Mouse (Mus musculus) Patski (cell line): ENCODE data around the gene Mill1. TPM values are rescaled to one million over a fixed set of nuclear protein-coding genes. Genes with fewer than 3 reads are reported as not detected.
A peak's percentile ranks its signal among the peaks of the same experiment; 100 is the strongest.
"Not testable (repeated sequence)": the region's sequence is repeated elsewhere in the genome, so short reads cannot be mapped to it uniquely, and the experiment has no call there.

ENCODE experiments used
- ATAC-seq: fragments of 100-300 bp; one replicate; pipeline ENCODE4 v1.8.0; 2021
- CTCF ChIA-PET: fragments of 350-600 bp; sonication (Branson Sonifier 250); formaldehyde crosslinking; loops from one replicate; lab custom pipeline; 2022; ENCODE audit warnings: inconsistent platforms; lab: Charles Lee
- POLR2A ChIA-PET: fragments of 350-600 bp; sonication (Branson Sonifier 250); formaldehyde crosslinking; loops from one replicate; lab custom pipeline; 2022; ENCODE audit warnings: antibody characterized with exemption, inconsistent platforms; lab: Charles Lee
- DNase-seq: peaks from one replicate; pipeline ENCODE4 v3.0.0-alpha.2; 2011; ENCODE audit warnings: low read depth, low spot score
- H3K27me3 ChIP-seq: fragments of 371-371 bp; one replicate; pipeline ENCODE4 v1.5.1; 2021
- CTCF ChIP-seq: fragments of 100-300 bp; IDR thresholded peaks from one replicate; pipeline ENCODE4 v1.5.1; 2021
- in situ Hi-C: fragments of 300-500 bp; cut with MboI; formaldehyde crosslinking; loops from 3 replicates; pipeline ENCODE4 v1.11.1; 2018; ENCODE audit warnings: low pct_unique_long_range_greater_than_20kb, mixed read lengths
- polyA plus RNA-seq: library from polyadenylated mRNA; unstranded; gene quantifications from one replicate; pipeline ENCODE4 v1.2.3, GENCODE M21; 2021

The Mill1 gene
- polyA plus RNA-seq, result not detected

- ATAC-seq, result no peak
- DNase-seq, result no peak
- CTCF ChIA-PET, result no interaction called here
- no peak for TF ChIP-seq CTCF
- in situ Hi-C loops, result loop anchor here (25.0 kb wide), 1 partner anchor 108 kb away; no protein-coding TSS in a partner anchor
- H3K27me3 ChIP-seq, result no peaks in the 10 kb centered on the region
- POLR2A ChIA-PET, result no interaction called here
These were observed at the start of gene Mill1 for GRCm38 (mm10) chr7:18245047-18245446. Mill1 (plus strand) TSS chr7:18245347.

DNA sequence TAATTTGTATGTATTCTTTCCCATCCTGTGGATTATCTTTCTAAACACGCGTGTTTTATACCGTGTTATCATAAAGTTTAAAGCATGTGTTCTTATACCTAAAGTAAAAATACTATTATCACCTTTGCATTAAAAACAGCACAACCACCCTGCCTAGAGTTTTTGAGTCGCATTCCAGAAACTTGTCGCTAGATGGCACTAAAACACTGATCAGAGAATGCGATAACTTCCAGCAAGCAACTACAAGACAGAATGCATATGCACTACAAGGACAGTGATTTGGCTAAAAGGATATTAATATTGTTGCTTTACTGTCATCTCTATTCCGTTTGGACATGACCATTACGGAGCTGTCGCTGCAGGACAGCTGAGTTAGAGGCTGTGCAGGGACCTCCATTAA is 34.2 kb upstream of the Mill1 start:
- ATAC-seq, result no peak
- ChIA-PET CTCF (no interaction called here), POLR2A (no interaction called here)
- TF ChIP-seq CTCF, result peak; percentile 65
- in situ Hi-C loops, result loop anchor here (10.0 to 25.0 kb wide), 3 partner anchors 251 to 651 kb away; partner anchors contain the start of genes Pglyrp1 and Psg20
- H3K27me3 ChIP-seq, result no peaks in the 10 kb centered on the region
- DNase-seq, result no peak

- TF ChIP-seq CTCF, result no peak
- ChIA-PET CTCF (no interaction called here), POLR2A (no interaction called here)
- in situ Hi-C loops, result loop anchor here (10.0 to 25.0 kb wide), 3 partner anchors 248 to 648 kb away; partner anchors contain the start of genes Pglyrp1 and Psg20
- no peak for ATAC-seq
- DNase-seq, result no peak
- no peaks in the 10 kb centered on the region for H3K27me3 ChIP-seq
These were observed 30.4 kb upstream of the Mill1 start for GRCm38 (mm10) chr7:18214699-18215098.

GRCm38 (mm10) chr7:18238561-18238960 is 6.6 kb upstream of the Mill1 start:
- no peak for TF ChIP-seq CTCF
- DNase-seq, result no peak
- ATAC-seq, result no peak
- ChIA-PET POLR2A (no interaction called here), CTCF (no interaction called here)
- no peaks in the 10 kb centered on the region for H3K27me3 ChIP-seq
- in situ Hi-C loops, result loop anchor here (25.0 kb wide), 1 partner anchor 101 kb away; no protein-coding TSS in a partner anchor

GRCm38 (mm10) chr7:18241217-18241616 is 3.9 kb upstream of the Mill1 start:
- DNase-seq, result no peak
- CTCF ChIA-PET, result no interaction called here

GRCm38 (mm10) chr7:18243959-18244573 is 1.1 kb upstream of the Mill1 start:
- DNase-seq, H3K27me3 ChIP-seq, POLR2A ChIA-PET, CTCF ChIA-PET: not testable (repeated sequence)
- in situ Hi-C loops, result loop anchor here (25.0 kb wide), 1 partner anchor 107 kb away; no protein-coding TSS in a partner anchor
- peak; percentile 94 for ATAC-seq

More at GRCm38 (mm10) chr7:18241217-18241616, 3.9 kb upstream of the Mill1 start:
- POLR2A ChIA-PET, result no interaction called here
- no peaks in the 10 kb centered on the region for H3K27me3 ChIP-seq
- ATAC-seq, result no peak
- in situ Hi-C loops, result loop anchor here (25.0 kb wide), 1 partner anchor 104 kb away; no protein-coding TSS in a partner anchor
- TF ChIP-seq CTCF, result no peak

GRCm38 (mm10) chr7:18260219-18260618 is 15.1 kb downstream of the Mill1 start:
- no peak for TF ChIP-seq CTCF
- H3K27me3 ChIP-seq, result no peaks in the 10 kb centered on the region
- ChIA-PET CTCF (no interaction called here), POLR2A (no interaction called here)
- DNase-seq, result no peak
- in situ Hi-C loops, result no loop called here
- ATAC-seq, result no peak

- ATAC-seq (no peak), DNase-seq (no peak)
These were observed 19.9 kb downstream of the Mill1 start for GRCm38 (mm10) chr7:18265089-18265488.

More at GRCm38 (mm10) chr7:18265089-18265488, 19.9 kb downstream of the Mill1 start:
- no peaks in the 10 kb centered on the region for H3K27me3 ChIP-seq
- POLR2A ChIA-PET, result no interaction called here
- in situ Hi-C loops, result no loop called here
- peak; percentile 22 for TF ChIP-seq CTCF
- CTCF ChIA-PET, result no interaction called here

Other genes starting within 250 kb of the Mill1 start
- not detected for gene Ceacam13, start 235.5 kb upstream of the Mill1 start, polyA plus RNA-seq
- gene Ceacam12, start 179.4 kb upstream of the Mill1 start, polyA plus RNA-seq, result not detected
- gene Igfl3, start 68.9 kb upstream of the Mill1 start, polyA plus RNA-seq, result not detected
- gene Psg18, start 109.7 kb downstream of the Mill1 start, polyA plus RNA-seq, result not detected
- gene Psg28, start 186.7 kb downstream of the Mill1 start, polyA plus RNA-seq, result not detected
- not detected for gene Psg26, start 238.8 kb downstream of the Mill1 start, polyA plus RNA-seq